Mouse (Mus musculus): ENCODE results near the gene Lad1. TPM values are rescaled to one million over a fixed set of nuclear protein-coding genes. Genes with fewer than 3 reads are reported as not detected.

Lad1 gene
- polyA plus RNA-seq, 1 experiment from 2014 or later: 4.8 TPM

- Histone ChIP-seq H3K27me3 (ENCODE audit: control insufficient read depth, insufficient read depth, low read length) (no peaks in the 10 kb centered on the region), H3K4me2 (ENCODE audit: low read length) (peak within 1 kb of the TSS; percentile 75), H3K9ac (ENCODE audit: low read length) (peak within 1 kb of the TSS; percentile 89), H3K36me3 (ENCODE audit: control insufficient read depth, insufficient read depth, low read length) (peaks cover 32% of the 10 kb centered on the region), H3K4me3 (ENCODE audit: control insufficient read depth in 1 of 2, insufficient read depth in 1 of 2, low read depth in 1 of 2, low read length in 2 of 2) (peak within 1 kb of the TSS; percentile 52 to 71), H3K27ac (replicated peaks in 1 of 2; ENCODE audit: control insufficient read depth in 1 of 2, insufficient read depth in 1 of 2, low read depth in 2 of 2, low read length in 2 of 2) (peak within 1 kb of the TSS; percentile 97 to 100), H3K9me3 (ENCODE audit: control insufficient read depth, low read length) (no peaks in the 10 kb centered on the region), H3K4me1 (ENCODE audit: control insufficient read depth in 2 of 2, insufficient read depth in 2 of 2, low read length in 2 of 2) (peaks cover 33 to 57% of the 10 kb centered on the region in 2 experiments)
- 12% methylated on average over 9 of the region's 9 CpGs for WGBS
- ATAC-seq (ENCODE audit: insufficient number of reproducible peaks, insufficient read depth, low FRiP score, low read depth): peak; percentile 91
These were observed 17.5 kb downstream of the Lad1 start, which contains the start of gene Tnnt2 for GRCm38 (mm10) chr1:135835716-135836483. Gene Tnnt2, plus strand, starts transcription at chr1:135836354.

GRCm38 (mm10) chr1:135838626-135839025 lies 20.2 kb downstream of the Lad1 start:
- Histone ChIP-seq H3K27ac (replicated peaks in 1 of 2; ENCODE audit: control insufficient read depth in 1 of 2, insufficient read depth in 1 of 2, low read depth in 2 of 2, low read length in 2 of 2) (peak overlapping the region; percentile 95 to 100), H3K4me3 (ENCODE audit: control insufficient read depth in 1 of 2, insufficient read depth in 1 of 2, low read depth in 1 of 2, low read length in 2 of 2) (peak overlapping the region; percentile 52 to 71), H3K9me3 (ENCODE audit: control insufficient read depth, low read length) (no peaks in the 10 kb centered on the region), H3K9ac (ENCODE audit: low read length) (peak overlapping the region; percentile 89), H3K4me1 (ENCODE audit: control insufficient read depth in 2 of 2, insufficient read depth in 2 of 2, low read length in 2 of 2) (peaks cover 51 to 64% of the 10 kb centered on the region in 2 experiments), H3K36me3 (ENCODE audit: control insufficient read depth, insufficient read depth, low read length) (peaks cover 60% of the 10 kb centered on the region), H3K4me2 (ENCODE audit: low read length) (peak overlapping the region; percentile 75), H3K27me3 (ENCODE audit: control insufficient read depth, insufficient read depth, low read length) (no peaks in the 10 kb centered on the region)
- WGBS: 26% methylated on average over 4 of the region's 4 CpGs
- no peak for ATAC-seq (ENCODE audit: insufficient number of reproducible peaks, insufficient read depth, low FRiP score, low read depth)

- 30% methylated on average over 6 of the region's 6 CpGs for WGBS
- Histone ChIP-seq H3K36me3 (ENCODE audit: control insufficient read depth, insufficient read depth, low read length) (peaks cover 64% of the 10 kb centered on the region), H3K4me1 (ENCODE audit: control insufficient read depth in 2 of 2, insufficient read depth in 2 of 2, low read length in 2 of 2) (peaks cover 51 to 64% of the 10 kb centered on the region in 2 experiments), H3K9me3 (ENCODE audit: control insufficient read depth, low read length) (no peaks in the 10 kb centered on the region), H3K4me3 (ENCODE audit: control insufficient read depth in 1 of 2, insufficient read depth in 1 of 2, low read depth in 1 of 2, low read length in 2 of 2) (peak overlapping the region; percentile 52 to 71), H3K9ac (ENCODE audit: low read length) (peak overlapping the region; percentile 89), H3K27me3 (ENCODE audit: control insufficient read depth, insufficient read depth, low read length) (no peaks in the 10 kb centered on the region), H3K27ac (replicated peaks in 1 of 2; ENCODE audit: control insufficient read depth in 1 of 2, insufficient read depth in 1 of 2, low read depth in 2 of 2, low read length in 2 of 2) (peak overlapping the region; percentile 95 to 100), H3K4me2 (ENCODE audit: low read length) (peak overlapping the region; percentile 75)
- no peak for ATAC-seq (ENCODE audit: insufficient number of reproducible peaks, insufficient read depth, low FRiP score, low read depth)
These were observed 20.7 kb downstream of the Lad1 start for GRCm38 (mm10) chr1:135839065-135839464.

GRCm38 (mm10) chr1:135840675-135841395 lies 22.4 kb downstream of the Lad1 start:
- Histone ChIP-seq H3K4me3 (ENCODE audit: control insufficient read depth in 1 of 2, insufficient read depth in 1 of 2, low read depth in 1 of 2, low read length in 2 of 2) (peak overlapping the region; percentile 16 to 52), H3K27ac (replicated peaks in 1 of 2; ENCODE audit: control insufficient read depth in 1 of 2, insufficient read depth in 1 of 2, low read depth in 2 of 2, low read length in 2 of 2) (peak overlapping the region; percentile 61 to 95), H3K9ac (ENCODE audit: low read length) (peak overlapping the region; percentile 89), H3K4me1 (ENCODE audit: control insufficient read depth in 2 of 2, insufficient read depth in 2 of 2, low read length in 2 of 2) (peaks cover 50 to 64% of the 10 kb centered on the region in 2 experiments), H3K27me3 (ENCODE audit: control insufficient read depth, insufficient read depth, low read length) (no peaks in the 10 kb centered on the region), H3K4me2 (ENCODE audit: low read length) (peak overlapping the region; percentile 75), H3K36me3 (ENCODE audit: control insufficient read depth, insufficient read depth, low read length) (peaks cover 82% of the 10 kb centered on the region), H3K9me3 (ENCODE audit: control insufficient read depth, low read length) (no peaks in the 10 kb centered on the region)
- WGBS: 28% methylated on average over 15 of the region's 15 CpGs
- ATAC-seq (ENCODE audit: insufficient number of reproducible peaks, insufficient read depth, low FRiP score, low read depth): no peak

- H3K27me3 ChIP-seq (ENCODE audit: control insufficient read depth, insufficient read depth, low read length): no peaks in the 10 kb centered on the region
- no peak overlapping the region; a peak in 1 of 4 replicates for H3K4me3 ChIP-seq (ENCODE audit: control insufficient read depth in 1 of 2, insufficient read depth in 1 of 2, low read depth in 1 of 2, low read length in 2 of 2)
- no peaks in the 10 kb centered on the region for H3K9me3 ChIP-seq (ENCODE audit: control insufficient read depth, low read length)
- ATAC-seq (ENCODE audit: insufficient number of reproducible peaks, insufficient read depth, low FRiP score, low read depth): no peak
- H3K4me1 ChIP-seq (ENCODE audit: control insufficient read depth in 2 of 2, insufficient read depth in 2 of 2, low read length in 2 of 2): peaks cover 65 to 90% of the 10 kb centered on the region in 2 experiments
- H3K9ac ChIP-seq (ENCODE audit: low read length): peak overlapping the region; percentile 89
- peak overlapping the region; percentile 75 for H3K4me2 ChIP-seq (ENCODE audit: low read length)
- H3K27ac ChIP-seq (replicated peaks in 1 of 2; ENCODE audit: control insufficient read depth in 1 of 2, insufficient read depth in 1 of 2, low read depth in 2 of 2, low read length in 2 of 2): peak overlapping the region; percentile 55 to 95
- peaks cover 100% of the 10 kb centered on the region for H3K36me3 ChIP-seq (ENCODE audit: control insufficient read depth, insufficient read depth, low read length)
- 66% methylated on average over 10 of the region's 10 CpGs for WGBS
These were observed 25.3 kb downstream of the Lad1 start for GRCm38 (mm10) chr1:135843519-135844262.

- Histone ChIP-seq H3K36me3 (ENCODE audit: control insufficient read depth, insufficient read depth, low read length) (peaks cover 100% of the 10 kb centered on the region), H3K27ac (replicated peaks in 1 of 2; ENCODE audit: control insufficient read depth in 1 of 2, insufficient read depth in 1 of 2, low read depth in 2 of 2, low read length in 2 of 2) (peak overlapping the region; percentile 65 to 95), H3K9me3 (ENCODE audit: control insufficient read depth, low read length) (no peaks in the 10 kb centered on the region), H3K4me2 (ENCODE audit: low read length) (peak overlapping the region; percentile 75), H3K4me3 (ENCODE audit: control insufficient read depth in 1 of 2, insufficient read depth in 1 of 2, low read depth in 1 of 2, low read length in 2 of 2) (no peak overlapping the region), H3K4me1 (ENCODE audit: control insufficient read depth in 2 of 2, insufficient read depth in 2 of 2, low read length in 2 of 2) (peaks cover 65 to 95% of the 10 kb centered on the region in 2 experiments), H3K27me3 (ENCODE audit: control insufficient read depth, insufficient read depth, low read length) (no peaks in the 10 kb centered on the region), H3K9ac (ENCODE audit: low read length) (peak overlapping the region; percentile 89)
- ATAC-seq (ENCODE audit: insufficient number of reproducible peaks, insufficient read depth, low FRiP score, low read depth): no peak
- 13% methylated on average over 6 of the region's 6 CpGs for WGBS
These were observed 26.1 kb downstream of the Lad1 start for GRCm38 (mm10) chr1:135844481-135844880.

- Histone ChIP-seq H3K9ac (ENCODE audit: low read length) (peak overlapping the region; percentile 47), H3K27me3 (ENCODE audit: control insufficient read depth, insufficient read depth, low read length) (no peaks in the 10 kb centered on the region), H3K4me3 (ENCODE audit: control insufficient read depth in 1 of 2, insufficient read depth in 1 of 2, low read depth in 1 of 2, low read length in 2 of 2) (no peak overlapping the region), H3K4me1 (ENCODE audit: control insufficient read depth in 2 of 2, insufficient read depth in 2 of 2, low read length in 2 of 2) (peaks cover 55 to 90% of the 10 kb centered on the region in 2 experiments), H3K4me2 (ENCODE audit: low read length) (no peak overlapping the region), H3K27ac (replicated peaks in 1 of 2; ENCODE audit: control insufficient read depth in 1 of 2, insufficient read depth in 1 of 2, low read depth in 2 of 2, low read length in 2 of 2) (peak overlapping the region in 1 of 2 experiments; percentile 56; a peak in 2 of 4 replicates), H3K36me3 (ENCODE audit: control insufficient read depth, insufficient read depth, low read length) (peaks cover 100% of the 10 kb centered on the region), H3K9me3 (ENCODE audit: control insufficient read depth, low read length) (no peaks in the 10 kb centered on the region)
- no peak for ATAC-seq (ENCODE audit: insufficient number of reproducible peaks, insufficient read depth, low FRiP score, low read depth)
- WGBS: 76% methylated on average over 5 of the region's 5 CpGs
These were observed 28.2 kb downstream of the Lad1 start for GRCm38 (mm10) chr1:135846632-135847031.

Measured in heart, embryonic 14.5 days (tissue).